Mouse (Mus musculus) stomach, postnatal 0 days (tissue): ENCODE measurements around the gene Dscam. TPM values are rescaled to one million over a fixed set of nuclear protein-coding genes. Genes with fewer than 3 reads are reported as not detected.

Experiments used
- ATAC-seq: fragments of 200-750 bp; cut with Nextera tagmentation; 2 replicates; pipeline ENCODE4 v1.8.0; 2017; ENCODE audit not compliant: low FRiP score, low TSS enrichment
- DNase-seq: peaks from one replicate; pipeline ENCODE4 v3.0.0-alpha.2; 2016; ENCODE audit warnings: low spot score
- H3K27ac ChIP-seq: fragments of 300-500 bp; sonication (generic); replicated peaks from 2 replicates; pipeline ENCODE4 v1.5.1; 2014; ENCODE audit warnings: mild to moderate bottlenecking, control low read depth
- H3K27me3 ChIP-seq: fragments of 300-500 bp; sonication (generic); 2 replicates; pipeline ENCODE4 v1.6.1; 2014; ENCODE audit warnings: low read length; ENCODE audit not compliant: control insufficient read depth, insufficient read depth
- H3K36me3 ChIP-seq: fragments of 300-500 bp; sonication (generic); 2 replicates; pipeline ENCODE4 v1.6.1; 2014; ENCODE audit warnings: low read length, mixed read lengths; ENCODE audit not compliant: control insufficient read depth, insufficient read depth
- H3K4me1 ChIP-seq: fragments of 300-500 bp; sonication (generic); replicated peaks from 2 replicates; pipeline ENCODE4 v1.6.1; 2014; ENCODE audit warnings: antibody characterized with exemption; ENCODE audit not compliant: control insufficient read depth, insufficient read depth
- H3K4me2 ChIP-seq: fragments of 300-500 bp; sonication (generic); replicated peaks from 2 replicates; pipeline ENCODE4 v1.6.1; 2014; ENCODE audit warnings: low read depth, mild to moderate bottlenecking, control low read depth, moderate library complexity
- H3K4me3 ChIP-seq: fragments of 300-500 bp; sonication (generic); 2 replicates; pipeline ENCODE4 v1.5.1; 2014; ENCODE audit warnings: low read depth, low read length, control low read depth
- H3K9ac ChIP-seq: fragments of 300-500 bp; sonication (generic); 2 replicates; pipeline ENCODE4 v1.6.1; 2014; ENCODE audit warnings: mild to moderate bottlenecking, low read length, control low read depth, mixed read lengths
- H3K9me3 ChIP-seq: fragments of 300-500 bp; sonication (generic); 2 replicates; pipeline ENCODE4 v1.6.1; 2016; ENCODE audit warnings: low read length; ENCODE audit not compliant: control insufficient read depth
- CTCF ChIP-seq: IDR thresholded peaks from 2 replicates; pipeline ENCODE4 v1.5.1; 2016; ENCODE audit warnings: antibody characterized with exemption, low read depth, mild to moderate bottlenecking, moderate library complexity
- EP300 ChIP-seq: optimal IDR thresholded peaks from 2 replicates; pipeline ENCODE3; 2016; ENCODE audit warnings: antibody characterized with exemption
- WGBS: fragments of 180-500 bp; shearing (Covaris S2); extraction: QIAGEN DNeasy Blood & Tissue Kit; methylation state at CpG from one replicate; pipeline ENCODE4 v1.1.7; 2014; 5-methylcytosine and 5-hydroxymethylcytosine counted together
- polyA plus RNA-seq: library from polyadenylated mRNA; unstranded; fragments of >200 nt; fragmentation: Nextera tagmentation; extraction: Ambion mirVana; gene quantifications from 2 replicates; pipeline ENCODE4 v1.2.1, GENCODE M21; 2015

Gene Dscam
- polyA plus RNA-seq, 1 experiment from 2014 or later = 0.13 TPM

- Histone ChIP-seq H3K4me3 (no peak overlapping the region), H3K4me1 (no peaks in the 10 kb centered on the region), H3K36me3 (no peaks in the 10 kb centered on the region), H3K9me3 (no peaks in the 10 kb centered on the region), H3K27ac (no peak overlapping the region), H3K9ac (no peak overlapping the region), H3K27me3 (no peaks in the 10 kb centered on the region), H3K4me2 (no peak overlapping the region)
- TF ChIP-seq CTCF = peak; percentile 36
- TF ChIP-seq EP300 = no peak
- 70% methylated on average over 3 of the region's 3 CpGs for WGBS
- DNase-seq (no peak), ATAC-seq (no peak)
Observed at GRCm38 (mm10) chr16:96722135-96722534, 448.4 kb downstream of the Dscam start.

DNA sequence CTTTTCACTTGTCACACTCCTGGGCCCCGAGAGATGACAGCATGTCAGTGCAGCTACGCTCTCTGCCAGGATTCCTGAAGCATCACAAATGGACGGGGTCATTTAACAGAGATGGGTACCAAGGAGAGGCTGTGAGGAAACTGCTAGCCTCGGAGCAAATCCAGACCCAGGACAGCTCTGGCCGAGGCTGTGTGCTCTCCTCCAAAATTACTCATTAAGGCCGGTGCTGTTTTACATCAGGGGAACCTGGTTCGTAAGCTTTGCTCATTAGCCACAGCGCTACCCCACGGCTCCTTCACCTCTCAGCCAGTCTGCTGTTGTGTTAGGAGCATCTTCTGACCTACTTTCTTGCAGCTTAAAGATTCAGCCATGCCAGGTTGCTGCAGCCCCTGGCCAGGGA, 449.3 kb downstream of the Dscam start:
- TF ChIP-seq CTCF (no peak), EP300 (no peak)
- Histone ChIP-seq H3K4me1 (no peaks in the 10 kb centered on the region), H3K4me2 (no peak overlapping the region), H3K36me3 (no peaks in the 10 kb centered on the region), H3K27me3 (no peaks in the 10 kb centered on the region), H3K9ac (no peak overlapping the region), H3K4me3 (no peak overlapping the region), H3K27ac (no peak overlapping the region), H3K9me3 (no peaks in the 10 kb centered on the region)
- DNase-seq (no peak), ATAC-seq (no peak)
- WGBS = 75% methylated on average over 9 of the region's 9 CpGs

- 75% methylated on average over 5 of the region's 5 CpGs for WGBS
- Histone ChIP-seq H3K36me3 (no peaks in the 10 kb centered on the region), H3K27ac (no peak overlapping the region), H3K4me2 (no peak overlapping the region), H3K9ac (no peak overlapping the region), H3K4me3 (no peak overlapping the region), H3K9me3 (no peaks in the 10 kb centered on the region), H3K27me3 (no peaks in the 10 kb centered on the region), H3K4me1 (no peaks in the 10 kb centered on the region)
- ATAC-seq (no peak), DNase-seq (no peak)
- TF ChIP-seq CTCF (no peak), EP300 (no peak)
Observed at GRCm38 (mm10) chr16:96720666-96721065, 449.9 kb downstream of the Dscam start.

DNA sequence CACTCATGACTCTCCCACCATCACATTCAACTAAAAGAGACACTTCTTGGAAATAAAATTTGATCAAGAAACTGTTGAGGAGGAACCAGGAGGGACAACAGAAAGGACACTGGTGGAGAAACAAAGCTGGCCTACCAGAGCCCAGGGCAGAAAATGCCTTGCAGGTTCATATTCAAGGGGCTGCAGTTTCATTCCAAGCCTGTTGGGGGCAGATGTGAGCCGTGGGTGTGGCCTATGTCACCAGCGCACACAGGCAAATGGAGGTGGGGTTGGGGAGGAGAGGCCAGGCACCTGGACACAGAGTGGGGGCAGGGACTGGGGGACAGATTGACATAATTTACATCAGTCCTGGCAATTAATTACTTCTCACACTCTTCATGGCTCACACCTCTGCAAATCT, 452.3 kb downstream of the Dscam start:
- Histone ChIP-seq H3K27ac (no peak overlapping the region), H3K36me3 (no peaks in the 10 kb centered on the region), H3K4me2 (no peak overlapping the region), H3K4me3 (no peak overlapping the region), H3K9me3 (no peaks in the 10 kb centered on the region), H3K27me3 (no peaks in the 10 kb centered on the region), H3K9ac (no peak overlapping the region), H3K4me1 (no peaks in the 10 kb centered on the region)
- TF ChIP-seq CTCF = peak; percentile 60
- TF ChIP-seq EP300 = no peak
- 3% methylated on average over 2 of the region's 2 CpGs for WGBS
- ATAC-seq (no peak), DNase-seq (peak; percentile 25)

DNA sequence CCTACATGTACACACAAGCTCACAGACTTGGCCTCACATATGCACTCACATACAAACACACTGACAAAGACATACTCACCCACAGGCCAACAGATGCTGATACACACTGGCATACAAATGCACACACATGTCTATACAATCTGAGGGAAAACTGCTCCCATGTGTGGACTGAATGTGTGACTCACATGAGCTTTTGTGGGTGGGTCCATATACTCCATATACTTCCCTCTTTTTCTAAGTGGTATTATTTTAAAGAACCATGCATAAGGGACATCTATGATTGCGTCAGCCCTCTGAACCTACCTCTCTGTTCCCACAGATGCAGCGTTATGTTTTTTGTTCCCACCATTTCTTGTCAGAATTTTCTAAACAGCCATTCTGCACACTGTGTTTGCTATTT, 453.9 kb downstream of the Dscam start:
- H3K9ac ChIP-seq = no peak overlapping the region
- no peak overlapping the region for H3K4me2 ChIP-seq
- H3K4me3 ChIP-seq = no peak overlapping the region
- WGBS = 90% methylated on average over 2 of the region's 2 CpGs
- TF ChIP-seq CTCF (no peak), EP300 (no peak)
- H3K9me3 ChIP-seq = no peaks in the 10 kb centered on the region
- H3K4me1 ChIP-seq = no peaks in the 10 kb centered on the region
- no peaks in the 10 kb centered on the region for H3K36me3 ChIP-seq
- no peak for DNase-seq
- no peaks in the 10 kb centered on the region for H3K27me3 ChIP-seq
- no peak for ATAC-seq
- no peak overlapping the region for H3K27ac ChIP-seq

GRCm38 (mm10) chr16:96711935-96712334, 458.6 kb downstream of the Dscam start:
- H3K4me2 ChIP-seq = no peak overlapping the region
- TF ChIP-seq CTCF (no peak), EP300 (no peak)
- no peaks in the 10 kb centered on the region for H3K4me1 ChIP-seq
- no peak overlapping the region for H3K9ac ChIP-seq
- no peak overlapping the region for H3K4me3 ChIP-seq
- DNase-seq (no peak), ATAC-seq (no peak)
- no peak overlapping the region for H3K27ac ChIP-seq
- WGBS = 40% methylated on average over 4 of the region's 4 CpGs
- H3K9me3 ChIP-seq = no peaks in the 10 kb centered on the region
- no peaks in the 10 kb centered on the region for H3K27me3 ChIP-seq
- H3K36me3 ChIP-seq = no peaks in the 10 kb centered on the region
